Mouse (Mus musculus) kidney, adult 2 months (tissue): Measurements from ENCODE around the gene Srsf5. TPM values are rescaled to one million over a fixed set of nuclear protein-coding genes. Genes with fewer than 3 reads are reported as not detected.

Source experiments
- DNase-seq: peaks from one replicate; pipeline ENCODE4 v3.0.0; 2021
- H3K27ac ChIP-seq: fragments of 200-500 bp; 2 replicates; pipeline ENCODE4 v1.5.1; 2012; ENCODE audit warnings: low read depth, low read length, control low read depth, inconsistent platforms; ENCODE audit not compliant: insufficient read depth
- H3K27me3 ChIP-seq: fragments of 200-500 bp; replicated peaks from 2 replicates; pipeline ENCODE4 v1.6.1; 2012; ENCODE audit warnings: mild to moderate bottlenecking, moderate library complexity, low read length, inconsistent platforms; ENCODE audit not compliant: control insufficient read depth, insufficient read depth
- H3K36me3 ChIP-seq: fragments of 200-500 bp; 2 replicates; pipeline ENCODE4 v1.6.1; 2012; ENCODE audit warnings: mild to moderate bottlenecking, moderate library complexity, low read length, inconsistent platforms; ENCODE audit not compliant: control insufficient read depth, insufficient read depth
- H3K4me1 ChIP-seq: fragments of 200-500 bp; 2 replicates; pipeline ENCODE4 v1.6.1; 2011; ENCODE audit warnings: low read length; ENCODE audit not compliant: control insufficient read depth, insufficient read depth
- H3K4me3 ChIP-seq: fragments of 200-500 bp; 2 replicates; pipeline ENCODE4 v1.5.1; 2011; ENCODE audit warnings: mild to moderate bottlenecking, low read depth, low read length, control low read depth; ENCODE audit not compliant: insufficient read depth
- CTCF ChIP-seq: fragments of 200-500 bp; conservative IDR thresholded peaks from 2 replicates; pipeline ENCODE4 v1.5.1; 2011; ENCODE audit warnings: low read depth, mild to moderate bottlenecking, control low read depth, low read length, moderate library complexity, mixed read lengths; ENCODE audit not compliant: insufficient read depth, insufficient read length
- POLR2A ChIP-seq: fragments of 200-500 bp; IDR thresholded peaks from one replicate; pipeline ENCODE4 v1.6.1; 2011; ENCODE audit warnings: low read depth, low read length, control low read depth
- WGBS: fragments of 180-500 bp; shearing (Covaris S2); methylation state at CpG from one replicate; pipeline ENCODE4 v1.1.7; 2018; 5-methylcytosine and 5-hydroxymethylcytosine counted together
- polyA plus RNA-seq: library from polyadenylated mRNA; depleted of rRNA; stranded (reverse); fragments of >200 nt; gene quantifications from 2 replicates; pipeline ENCODE4 v1.2.3, GENCODE M21; 2012; rRNA removed

Srsf5 gene
- polyA plus RNA-seq, 1 experiment = 243 TPM

DNA sequence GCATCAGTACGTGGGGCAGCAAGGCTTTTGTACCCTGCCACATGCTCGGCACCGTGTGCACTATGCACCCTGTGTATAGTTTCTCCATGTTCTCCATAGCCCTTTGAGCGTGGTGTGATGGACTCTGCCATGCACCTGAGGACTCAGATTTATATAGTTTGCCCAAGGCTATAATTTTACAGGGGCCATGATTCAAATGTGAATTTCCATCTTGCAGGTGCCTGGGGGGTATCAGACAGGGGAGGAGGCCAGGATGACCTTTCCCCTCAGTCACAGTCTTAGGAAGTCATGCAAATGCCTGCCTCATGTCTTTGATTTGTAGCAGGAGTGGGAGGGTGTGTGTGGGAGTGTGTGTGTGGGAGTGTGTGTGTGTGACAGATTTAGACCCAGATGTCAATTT lies 52.3 kb downstream of the Srsf5 start:
- TF ChIP-seq POLR2A (no peak), CTCF (no peak)
- DNase-seq = no peak
- no peak overlapping the region for H3K27ac ChIP-seq
- H3K27me3 ChIP-seq = no peaks in the 10 kb centered on the region
- H3K4me1 ChIP-seq = no peaks in the 10 kb centered on the region
- H3K36me3 ChIP-seq = no peaks in the 10 kb centered on the region
- WGBS = 41% methylated on average over 4 of the region's 4 CpGs
- H3K4me3 ChIP-seq = no peak overlapping the region

DNA sequence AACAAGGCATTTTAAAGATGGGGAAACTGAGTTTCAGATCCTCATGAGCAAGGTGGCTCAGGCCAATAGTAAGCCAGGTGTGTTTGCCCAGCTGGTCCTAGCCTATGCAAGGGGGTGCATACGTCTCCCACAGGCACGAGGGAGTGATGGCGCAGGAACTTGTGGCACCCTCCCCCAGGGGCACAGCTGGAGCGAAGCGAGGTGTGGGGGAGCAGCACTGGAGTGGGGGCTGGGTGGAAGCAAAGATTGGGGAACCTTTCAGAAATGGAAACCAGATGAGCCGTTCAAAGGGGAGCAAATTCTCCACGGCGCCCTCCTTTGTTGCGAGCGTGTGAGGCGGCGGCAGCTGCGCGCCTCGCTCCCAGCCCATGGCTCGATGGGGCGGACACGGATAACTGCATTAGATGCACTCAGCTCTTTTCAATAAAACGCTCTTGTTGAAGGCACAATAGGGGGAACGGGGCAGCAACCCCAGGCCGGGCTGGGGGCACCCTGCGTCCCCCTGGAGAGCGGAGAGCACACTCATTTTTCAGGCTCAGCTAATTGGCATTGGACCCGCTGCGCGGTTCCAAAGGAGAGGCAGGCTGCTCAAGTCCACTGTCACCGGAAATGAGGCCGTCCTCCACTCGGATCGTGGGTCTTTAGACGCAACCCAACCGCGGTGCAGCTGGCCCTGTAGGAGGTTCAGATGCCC lies 53.4 kb downstream of the Srsf5 start:
- H3K27ac ChIP-seq = no peak overlapping the region
- DNase-seq = no peak
- WGBS = 3% methylated on average over 33 of the region's 33 CpGs
- H3K4me1 ChIP-seq = no peaks in the 10 kb centered on the region
- no peak overlapping the region for H3K4me3 ChIP-seq
- no peaks in the 10 kb centered on the region for H3K36me3 ChIP-seq
- no peak for TF ChIP-seq CTCF
- H3K27me3 ChIP-seq = no peaks in the 10 kb centered on the region; the same call in 1 of the 2 replicates

Other genes with a start within 250 kb of the Srsf5 start
- gene Ccdc177, start 184.8 kb upstream of the Srsf5 start, polyA plus RNA-seq = not detected in 2 replicates
- gene Susd6, start 155.0 kb upstream of the Srsf5 start, polyA plus RNA-seq = 65.5 and 80.0 TPM in 2 replicates
- 0.38 and 0.79 TPM in 2 replicates for gene Slc10a1, start 23.2 kb downstream of the Srsf5 start, polyA plus RNA-seq
- gene Smoc1, start 81.3 kb downstream of the Srsf5 start, polyA plus RNA-seq = 2.9 and 4.4 TPM in 2 replicates